Mouse (Mus musculus): ENCODE measurements around the gene Foxo1. TPM values are rescaled to one million over a fixed set of nuclear protein-coding genes. Genes with fewer than 3 reads are reported as not detected.

Gene Foxo1
- polyA plus RNA-seq, 1 experiment from 2014 or later: 6.8 TPM

DNA sequence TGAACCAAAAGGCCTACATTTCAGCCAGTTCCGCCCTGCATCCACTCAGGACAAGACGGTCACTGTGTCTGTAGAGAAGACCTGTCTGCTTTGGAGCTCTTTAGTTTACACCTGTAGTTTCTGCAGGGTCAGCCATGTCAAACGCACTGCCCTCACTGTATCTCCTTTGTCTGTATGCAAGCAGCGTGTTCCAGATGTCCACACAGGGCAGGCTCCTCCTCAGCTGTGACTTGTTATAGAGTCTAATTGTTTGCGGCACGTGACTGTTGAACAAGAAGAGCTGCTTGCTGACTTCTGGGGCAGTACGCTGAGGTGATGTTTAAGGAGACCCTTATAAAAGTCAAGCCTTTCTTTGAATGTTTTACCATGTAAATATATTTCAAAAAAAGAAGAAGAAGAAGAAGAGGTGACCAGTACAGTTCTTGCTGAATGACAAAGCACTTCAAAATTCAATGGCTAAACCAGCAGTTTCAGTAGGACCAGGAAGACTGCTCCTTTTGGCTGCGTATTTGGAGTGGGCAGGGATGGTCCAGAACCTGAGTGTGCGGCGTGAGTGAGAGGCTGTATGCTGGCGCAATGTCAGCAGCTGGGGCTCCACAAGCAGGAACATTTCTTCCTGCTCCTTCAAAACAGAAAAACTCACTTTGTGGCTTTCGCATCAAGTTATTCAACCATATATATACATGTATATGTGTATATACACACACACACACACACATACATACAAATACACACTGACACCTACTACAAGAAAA, 52.6 kb downstream of the Foxo1 start:
- H3K4me3 ChIP-seq (replicated peaks): no peak overlapping the region
- H3K36me3 ChIP-seq: no peaks in the 10 kb centered on the region
- H3K27me3 ChIP-seq: no peaks in the 10 kb centered on the region
- ATAC-seq (ENCODE audit: insufficient number of reproducible peaks, insufficient read depth, low FRiP score, low TSS enrichment, low read depth): no peak
- peaks cover 22% of the 10 kb centered on the region for H3K4me1 ChIP-seq (replicated peaks)
- no peak overlapping the region for H3K9ac ChIP-seq (replicated peaks)
- no peak overlapping the region for H3K4me2 ChIP-seq
- WGBS: 75% methylated on average over 12 of the region's 12 CpGs
- no peaks in the 10 kb centered on the region for H3K9me3 ChIP-seq
- no peak overlapping the region for H3K27ac ChIP-seq

DNA sequence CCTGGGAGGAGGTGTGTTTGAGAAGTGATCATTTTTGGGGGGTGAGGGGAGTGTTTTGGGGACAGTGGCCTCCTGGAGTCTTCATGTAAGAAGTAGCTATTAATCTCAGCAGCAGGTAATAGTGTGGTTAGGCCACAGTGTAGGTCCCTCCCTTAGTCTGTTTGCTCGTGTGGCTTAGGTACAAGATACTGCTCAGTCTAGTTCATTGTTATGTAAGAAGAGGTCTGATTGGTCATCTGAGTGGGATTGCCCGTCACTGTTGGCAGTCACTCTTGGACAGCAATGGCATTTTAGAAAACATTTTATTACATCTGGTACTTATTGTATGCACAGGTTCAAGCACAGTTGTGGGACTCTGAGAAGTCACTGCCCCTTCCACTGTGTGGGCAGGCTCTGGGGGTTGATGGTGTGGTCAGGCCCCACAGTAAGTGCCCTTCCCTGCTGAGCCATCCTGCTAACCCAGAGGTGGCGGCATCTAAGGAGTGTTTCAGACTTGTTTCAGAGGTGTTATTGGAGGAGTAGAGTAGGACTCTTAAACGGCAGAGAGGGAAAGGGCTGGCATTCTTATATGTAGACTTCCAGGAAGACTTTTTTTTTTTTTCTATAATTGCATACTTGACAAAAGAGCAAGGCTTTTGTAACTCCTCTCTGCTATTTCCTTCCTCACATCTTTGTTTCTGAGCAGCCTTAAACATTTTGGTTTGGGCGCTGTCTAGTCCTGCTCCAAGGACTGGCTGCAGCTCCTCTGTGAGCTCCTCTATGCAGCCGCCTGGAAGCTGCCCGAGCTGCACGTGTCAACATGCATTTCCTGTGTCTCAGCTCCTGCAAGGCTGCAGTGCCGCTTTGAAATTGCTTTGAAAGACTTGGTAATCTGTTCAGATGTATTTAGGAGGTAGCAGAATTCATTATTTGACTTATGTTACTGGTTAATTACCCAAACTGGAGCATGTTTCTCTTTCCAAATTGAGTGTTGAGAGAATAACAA, 54.6 kb downstream of the Foxo1 start:
- ATAC-seq (ENCODE audit: insufficient number of reproducible peaks, insufficient read depth, low FRiP score, low TSS enrichment, low read depth): no peak
- Histone ChIP-seq H3K9me3 (no peaks in the 10 kb centered on the region), H3K4me3 (replicated peaks) (no peak overlapping the region), H3K27me3 (no peaks in the 10 kb centered on the region), H3K4me2 (no peak overlapping the region; the same call in 1 of the 2 replicates), H3K9ac (replicated peaks) (no peak overlapping the region), H3K4me1 (replicated peaks) (peaks cover 26% of the 10 kb centered on the region), H3K36me3 (no peaks in the 10 kb centered on the region), H3K27ac (no peak overlapping the region; the same call in 1 of the 2 replicates)
- 19% methylated on average over 9 of the region's 9 CpGs for whole genome bisulfite sequencing

DNA sequence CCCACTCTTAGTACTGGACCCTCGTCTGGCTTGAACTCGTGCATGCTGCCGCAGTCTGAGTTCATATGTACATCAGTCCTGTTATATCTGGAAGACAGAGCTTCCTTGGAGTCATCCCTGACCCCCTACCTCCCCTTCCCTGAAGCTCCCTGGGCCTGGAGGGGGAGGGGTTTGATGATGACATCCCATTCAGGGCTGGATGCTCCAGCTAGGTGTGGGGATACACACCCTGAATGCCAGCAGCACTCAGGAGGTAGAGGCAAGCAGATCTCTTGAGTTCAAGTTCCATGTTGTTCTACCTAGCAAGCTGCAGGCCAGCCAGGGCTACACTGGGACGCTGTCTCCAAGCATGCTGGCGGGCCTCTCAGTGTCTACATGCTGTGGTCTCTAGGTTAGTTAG, 56.9 kb downstream of the Foxo1 start:
- Histone ChIP-seq H3K4me3 (replicated peaks) (no peak overlapping the region), H3K9ac (replicated peaks) (no peak overlapping the region), H3K27ac (no peak overlapping the region), H3K9me3 (no peaks in the 10 kb centered on the region), H3K27me3 (no peaks in the 10 kb centered on the region), H3K4me2 (no peak overlapping the region), H3K36me3 (no peaks in the 10 kb centered on the region), H3K4me1 (replicated peaks) (peaks cover 26% of the 10 kb centered on the region)
- ATAC-seq (ENCODE audit: insufficient number of reproducible peaks, insufficient read depth, low FRiP score, low TSS enrichment, low read depth): no peak
- WGBS: 94% methylated on average over 5 of the region's 5 CpGs

DNA sequence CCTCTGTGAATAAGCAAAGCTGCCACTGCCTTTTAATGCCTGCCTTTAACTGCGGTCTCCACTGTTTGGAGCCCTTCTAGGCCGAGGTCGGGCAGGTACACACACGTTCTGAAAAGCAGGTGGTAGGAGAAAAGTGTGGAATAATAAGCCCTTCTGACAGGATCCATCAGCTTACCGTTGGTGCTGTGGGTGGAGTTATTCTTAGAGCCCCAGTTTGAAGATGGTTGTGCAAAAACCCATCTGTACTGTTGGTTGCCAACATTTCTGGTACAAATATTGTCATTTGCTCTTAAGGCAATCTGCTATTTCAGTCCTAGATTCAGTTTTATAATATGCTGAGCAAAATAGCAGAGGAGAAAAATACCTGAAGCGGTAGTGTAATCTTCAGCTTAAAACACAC, 58.6 kb downstream of the Foxo1 start:
- Histone ChIP-seq H3K4me2 (no peak overlapping the region), H3K9me3 (no peaks in the 10 kb centered on the region), H3K36me3 (no peaks in the 10 kb centered on the region), H3K4me1 (replicated peaks) (peaks cover 25% of the 10 kb centered on the region), H3K27ac (no peak overlapping the region), H3K4me3 (replicated peaks) (no peak overlapping the region), H3K27me3 (no peaks in the 10 kb centered on the region), H3K9ac (replicated peaks) (no peak overlapping the region)
- ATAC-seq (ENCODE audit: insufficient number of reproducible peaks, insufficient read depth, low FRiP score, low TSS enrichment, low read depth): no peak
- 77% methylated on average over 6 of the region's 6 CpGs for WGBS

DNA sequence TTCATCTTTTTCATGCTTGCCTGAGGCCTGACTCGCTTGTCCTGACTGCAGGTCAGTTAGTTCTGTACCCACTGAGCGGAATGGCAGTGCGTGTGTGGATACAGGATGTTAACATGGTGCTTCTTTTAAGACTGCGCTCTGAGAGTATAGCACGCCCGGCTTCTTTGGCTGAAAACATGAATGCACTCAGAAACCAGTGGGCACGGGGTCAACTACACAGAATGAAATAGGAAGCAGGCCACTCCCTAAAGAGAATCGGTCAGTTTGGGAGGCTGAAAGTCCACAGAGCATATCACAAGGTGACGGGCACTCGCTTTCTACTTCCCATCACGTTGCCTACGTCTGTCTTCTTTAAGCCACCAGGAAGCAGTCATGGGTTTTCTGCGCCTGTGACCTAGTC, 59.0 kb downstream of the Foxo1 start:
- Histone ChIP-seq H3K27me3 (no peaks in the 10 kb centered on the region), H3K9me3 (no peaks in the 10 kb centered on the region), H3K36me3 (no peaks in the 10 kb centered on the region), H3K4me2 (no peak overlapping the region), H3K4me3 (replicated peaks) (no peak overlapping the region), H3K4me1 (replicated peaks) (peaks cover 21% of the 10 kb centered on the region), H3K27ac (no peak overlapping the region), H3K9ac (replicated peaks) (no peak overlapping the region)
- WGBS: 87% methylated on average over 13 of the region's 13 CpGs
- no peak for ATAC-seq (ENCODE audit: insufficient number of reproducible peaks, insufficient read depth, low FRiP score, low TSS enrichment, low read depth)

DNA sequence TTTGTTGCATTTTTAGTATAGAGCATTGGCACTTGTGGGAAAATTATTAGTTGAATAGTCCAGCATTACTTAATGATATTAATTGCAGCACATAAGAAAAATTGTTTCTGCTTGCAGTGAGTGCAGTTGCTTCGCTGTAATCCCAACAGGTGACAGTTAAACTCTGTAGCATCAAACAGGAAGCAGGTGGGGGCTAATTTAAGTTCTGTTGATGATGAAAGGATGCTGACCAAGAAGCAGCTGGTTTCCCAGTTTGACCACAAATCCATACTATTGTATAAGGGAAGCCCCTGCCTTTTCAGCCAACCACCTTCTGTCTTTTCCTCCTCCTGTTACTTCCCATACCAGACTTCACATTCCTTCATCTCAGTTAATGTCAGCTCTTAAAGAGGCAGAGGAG, 63.6 kb downstream of the Foxo1 start:
- H3K27ac ChIP-seq: no peak overlapping the region
- no peaks in the 10 kb centered on the region for H3K27me3 ChIP-seq
- no peaks in the 10 kb centered on the region for H3K9me3 ChIP-seq
- no peaks in the 10 kb centered on the region for H3K36me3 ChIP-seq
- H3K4me2 ChIP-seq: no peak overlapping the region
- H3K4me3 ChIP-seq (replicated peaks): no peak overlapping the region
- peaks cover 11% of the 10 kb centered on the region for H3K4me1 ChIP-seq (replicated peaks)
- no peak overlapping the region for H3K9ac ChIP-seq (replicated peaks)
- 89% methylated on average over 1 of the region's 1 CpGs for WGBS
- ATAC-seq (ENCODE audit: insufficient number of reproducible peaks, insufficient read depth, low FRiP score, low TSS enrichment, low read depth): no peak

DNA sequence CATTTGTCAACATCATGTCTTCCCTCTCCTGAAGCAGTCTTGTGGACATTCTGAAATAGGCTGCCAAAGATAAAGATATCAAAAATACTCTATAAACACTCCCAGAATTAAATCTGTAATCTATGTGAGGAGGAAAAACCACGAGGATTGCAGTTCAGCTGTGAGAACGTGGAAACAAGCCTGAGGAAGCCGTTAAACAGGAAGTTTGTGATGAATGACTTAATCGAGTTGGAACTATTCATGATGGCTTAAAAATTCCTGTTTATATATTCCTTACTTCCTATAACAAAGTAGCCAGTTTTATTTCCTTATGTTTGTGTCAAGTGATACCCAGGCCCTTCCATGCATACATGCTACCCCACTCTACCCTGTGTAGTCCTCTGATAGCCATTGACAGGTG, 70.6 kb downstream of the Foxo1 start:
- no peaks in the 10 kb centered on the region for H3K9me3 ChIP-seq
- ATAC-seq (ENCODE audit: insufficient number of reproducible peaks, insufficient read depth, low FRiP score, low TSS enrichment, low read depth): no peak
- 67% methylated on average over 4 of the region's 4 CpGs for WGBS

DNA sequence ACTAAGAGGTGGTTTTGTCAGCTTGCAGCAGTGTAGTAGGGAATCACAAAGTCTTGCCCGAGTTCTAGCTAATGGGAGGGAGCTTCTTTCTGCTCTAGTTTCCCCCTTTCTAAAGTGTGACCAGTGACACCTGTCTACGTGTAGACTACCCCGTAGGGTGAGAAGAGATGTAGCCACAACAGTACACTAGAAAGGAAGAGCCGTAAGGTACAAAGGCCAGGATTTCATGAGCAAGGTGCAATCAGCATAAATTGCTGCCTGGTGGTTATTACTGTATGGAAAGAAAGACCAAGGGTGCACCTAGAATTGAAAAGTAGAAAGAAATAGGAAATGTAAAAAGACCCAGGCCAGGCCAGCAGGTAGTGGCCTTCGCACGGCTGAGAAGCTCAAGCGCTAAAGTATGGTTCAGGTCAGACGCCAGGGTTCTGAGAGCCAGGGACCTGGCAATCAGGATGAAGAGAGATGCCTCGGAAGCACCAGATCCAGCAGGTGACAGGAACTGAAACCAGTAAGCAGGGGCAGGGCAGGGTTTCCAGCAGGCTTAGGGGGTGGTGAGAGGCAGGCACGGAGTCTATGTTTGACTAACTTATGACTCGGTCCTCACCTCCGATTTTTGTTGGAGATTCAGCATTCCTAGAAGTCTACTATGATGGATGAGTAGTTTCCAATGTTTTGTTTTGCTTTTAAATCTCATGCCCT, 72.3 kb downstream of the Foxo1 start:
- H3K27me3 ChIP-seq: no peaks in the 10 kb centered on the region
- no peak overlapping the region for H3K4me2 ChIP-seq
- peaks cover 34% of the 10 kb centered on the region for H3K4me1 ChIP-seq (replicated peaks)
- H3K9me3 ChIP-seq: no peaks in the 10 kb centered on the region
- H3K4me3 ChIP-seq (replicated peaks): no peak overlapping the region
- 86% methylated on average over 12 of the region's 12 CpGs for WGBS
- no peak overlapping the region for H3K9ac ChIP-seq (replicated peaks)
- no peak overlapping the region for H3K27ac ChIP-seq
- peaks cover 4% of the 10 kb centered on the region for H3K36me3 ChIP-seq
- no peak for ATAC-seq (ENCODE audit: insufficient number of reproducible peaks, insufficient read depth, low FRiP score, low TSS enrichment, low read depth)

More for the DNA sequence above, 70.6 kb downstream of the Foxo1 start:
- H3K27me3 ChIP-seq: no peaks in the 10 kb centered on the region
- H3K9ac ChIP-seq (replicated peaks): no peak overlapping the region
- no peak overlapping the region for H3K4me3 ChIP-seq (replicated peaks)
- H3K27ac ChIP-seq: no peak overlapping the region
- H3K36me3 ChIP-seq: no peaks in the 10 kb centered on the region
- peaks cover 30% of the 10 kb centered on the region for H3K4me1 ChIP-seq (replicated peaks)
- no peak overlapping the region for H3K4me2 ChIP-seq

DNA sequence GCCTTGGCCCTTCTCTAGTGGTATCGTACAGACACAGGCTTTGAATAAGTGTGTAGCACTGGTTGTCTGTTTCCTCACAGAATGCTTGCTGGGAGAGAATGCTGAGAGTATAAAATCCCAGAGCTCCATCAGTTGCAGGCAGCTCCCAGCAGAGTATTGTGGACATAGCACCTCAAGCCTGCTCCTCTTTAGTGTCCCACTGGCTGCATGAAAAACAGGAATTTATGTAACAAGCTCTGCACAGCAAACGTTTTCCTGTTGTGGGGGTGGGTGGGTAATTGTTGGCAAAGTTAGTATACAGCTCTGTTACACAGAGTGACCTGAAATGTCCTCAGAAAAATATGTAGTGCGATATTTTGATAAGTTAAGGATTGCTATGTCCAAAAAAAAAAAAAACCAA, 74.1 kb downstream of the Foxo1 start:
- no peaks in the 10 kb centered on the region for H3K27me3 ChIP-seq
- peaks cover 34% of the 10 kb centered on the region for H3K4me1 ChIP-seq (replicated peaks)
- no peak overlapping the region for H3K9ac ChIP-seq (replicated peaks)
- H3K4me2 ChIP-seq: no peak overlapping the region
- 56% methylated on average over 3 of the region's 3 CpGs for WGBS
- H3K4me3 ChIP-seq (replicated peaks): no peak overlapping the region
- no peak overlapping the region for H3K27ac ChIP-seq
- H3K9me3 ChIP-seq: no peaks in the 10 kb centered on the region
- peaks cover 11% of the 10 kb centered on the region for H3K36me3 ChIP-seq
- ATAC-seq (ENCODE audit: insufficient number of reproducible peaks, insufficient read depth, low FRiP score, low TSS enrichment, low read depth): no peak

DNA sequence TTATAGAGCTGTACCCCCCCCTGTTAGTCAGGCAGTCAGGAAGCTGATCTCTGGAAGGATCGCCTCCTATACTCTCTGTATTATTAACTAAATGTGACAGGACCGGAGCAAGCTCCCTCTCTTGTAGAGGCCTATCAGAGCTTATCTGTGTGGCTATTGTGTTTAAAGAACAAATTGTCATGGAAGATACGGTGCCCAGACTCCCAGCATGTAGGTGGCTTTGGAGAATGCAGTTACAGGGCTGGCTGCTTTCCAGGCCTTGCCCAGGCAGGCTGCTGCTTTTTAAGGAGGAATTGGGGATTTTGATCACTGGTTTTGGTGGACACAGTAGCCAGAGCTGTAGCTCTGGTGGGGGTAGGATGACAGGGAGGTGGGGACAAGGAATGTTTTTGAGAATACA, 74.7 kb downstream of the Foxo1 start:
- no peak for ATAC-seq (ENCODE audit: insufficient number of reproducible peaks, insufficient read depth, low FRiP score, low TSS enrichment, low read depth)
- Histone ChIP-seq H3K4me1 (replicated peaks) (peaks cover 35% of the 10 kb centered on the region), H3K9me3 (no peaks in the 10 kb centered on the region), H3K9ac (replicated peaks) (no peak overlapping the region), H3K27me3 (no peaks in the 10 kb centered on the region), H3K36me3 (peaks cover 11% of the 10 kb centered on the region), H3K4me3 (replicated peaks) (no peak overlapping the region), H3K4me2 (no peak overlapping the region), H3K27ac (no peak overlapping the region)
- WGBS: 42% methylated on average over 3 of the region's 3 CpGs
